Comparison of ENCODE assay signal across 10 mouse cellular contexts in genomic region chr5:120600946-120601668, GRCm38 (mm10). TPM values are rescaled to one million over a fixed set of nuclear protein-coding genes. Genes with fewer than 3 reads are reported as not detected.
DNase-seq lines count a peak whose midpoint lies in the region; ATAC-seq and TF ChIP-seq lines count a peak whose summit lies in the region.
"Had no signal": no experiment of that assay in that cellular context is flagged by ENCODE, and none has a peak within 500 bp of the region (broad histone marks: within the 10 kb centered on the region; RNA-seq: fewer than 3 reads in every experiment).

No protein-coding gene starts in this region.

- H3K4me1 ChIP-seq in lung, embryonic 14.5 days (ENCODE audit: insufficient read depth) = no peaks in the 10 kb centered on the region

- no peaks in the 10 kb centered on the region for H3K9me3 ChIP-seq in lung, embryonic 14.5 days (ENCODE audit: low read depth, low read length)
- H3K9me3 ChIP-seq: embryonic facial prominence, embryonic 12.5 days; neural tube, embryonic 12.5 days had no signal

- no peak overlapping the region for H3K9ac ChIP-seq in lung, embryonic 14.5 days
- H3K9ac ChIP-seq: embryonic facial prominence, embryonic 12.5 days; neural tube, embryonic 12.5 days had no signal

- H3K27ac ChIP-seq in lung, embryonic 14.5 days (ENCODE audit: low read depth) = no peak overlapping the region
- H3K27ac ChIP-seq: embryonic facial prominence, embryonic 12.5 days; neural tube, embryonic 12.5 days had no signal

- TF ChIP-seq CTCF in lung, embryonic 14.5 days (IDR thresholded peaks at IDR 0.05; ENCODE audit: low read depth) = peak; percentile 73

- 45% methylated on average over 11 of the region's 11 CpGs for WGBS in lung, embryonic 14.5 days

- H3K4me3 ChIP-seq in lung, embryonic 14.5 days (ENCODE audit: low read depth, low read length) = no peak overlapping the region
- H3K4me3 ChIP-seq: embryonic facial prominence, embryonic 12.5 days; neural tube, embryonic 12.5 days had no signal

- no peak for ATAC-seq in lung, embryonic 14.5 days (ENCODE audit: insufficient read depth)

- H3K4me2 ChIP-seq in lung, embryonic 14.5 days = no peak overlapping the region
- H3K4me2 ChIP-seq: embryonic facial prominence, embryonic 12.5 days; neural tube, embryonic 12.5 days had no signal

- no peaks in the 10 kb centered on the region for H3K36me3 ChIP-seq in lung, embryonic 14.5 days (ENCODE audit: insufficient read depth)
- H3K36me3 ChIP-seq: embryonic facial prominence, embryonic 12.5 days; neural tube, embryonic 12.5 days had no signal

- DNase-seq in cerebellum, postnatal 10 days = peak; percentile 60 to 69
- no peak for DNase-seq in cerebellum, postnatal 4 days (ENCODE audit: low spot score in 2 of 2)
- peak; percentile 50 for DNase-seq in lung, embryonic 14.5 days
- DNase-seq in lung, postnatal 4 days = no peak
- DNase-seq in embryo, embryonic 9.5 days (ENCODE audit: extremely low spot score) = peak; percentile 60
- peak; percentile 58 for DNase-seq in retina, embryonic 14.5 days (ENCODE audit: low spot score)
- no peak for DNase-seq in left cerebral cortex, adult 11 months (ENCODE audit: low spot score)
- DNase-seq in frontal cortex, postnatal 14 days (ENCODE audit: low spot score in 2 of 2) = no peak

- H3K27me3 ChIP-seq in lung, embryonic 14.5 days (ENCODE audit: insufficient read depth, low read length) = no peaks in the 10 kb centered on the region
- H3K27me3 ChIP-seq: embryonic facial prominence, embryonic 12.5 days; neural tube, embryonic 12.5 days had no signal

RNA-seq across cellular contexts. Expression of gene Rita1, which starts 11.3 kb away (rescaled TPM):
- polyA plus RNA-seq in lung, embryonic 14.5 days (2014; fragmentation: Nextera tagmentation; extraction: Ambion mirVana) = 7.2 and 9.5 TPM in 2 replicates

RNA-seq across cellular contexts. Expression of gene Ddx54, which starts 11.4 kb away (rescaled TPM):
- polyA plus RNA-seq in lung, embryonic 14.5 days (2014; fragmentation: Nextera tagmentation; extraction: Ambion mirVana) = 31.5 and 37.2 TPM in 2 replicates

RNA-seq across cellular contexts. Expression of gene Iqcd, which starts 12.3 kb away (rescaled TPM):
- 0.35 and 0.37 TPM in 2 replicates for polyA plus RNA-seq in lung, embryonic 14.5 days (2014; fragmentation: Nextera tagmentation; extraction: Ambion mirVana)

RNA-seq across cellular contexts. Expression of gene Tpcn1, which starts 12.6 kb away (rescaled TPM):
- polyA plus RNA-seq in lung, embryonic 14.5 days (2014; fragmentation: Nextera tagmentation; extraction: Ambion mirVana) = 16.5 and 17.0 TPM in 2 replicates

RNA-seq across cellular contexts. Expression of gene Cfap73, which starts 32.9 kb away (rescaled TPM):
- not detected in 2 replicates for polyA plus RNA-seq in lung, embryonic 14.5 days (2014; fragmentation: Nextera tagmentation; extraction: Ambion mirVana)
- polyA plus RNA-seq: embryonic facial prominence, embryonic 12.5 days; neural tube, embryonic 12.5 days had no signal

Comparison
In these comparisons a context has a peak if more than half of its experiments do, and no peak if none do; other contexts are left out.
1. DNase-seq: peak in cerebellum, postnatal 10 days (2 of 2), lung, embryonic 14.5 days (single experiment), embryo, embryonic 9.5 days (single experiment) and retina, embryonic 14.5 days (single experiment); none in cerebellum, postnatal 4 days (0 of 2), lung, postnatal 4 days (0 of 2), left cerebral cortex, adult 11 months (single experiment) and frontal cortex, postnatal 14 days (0 of 2).